ENCODE assay signal across 8 mouse cellular contexts in the genomic region with DNA sequence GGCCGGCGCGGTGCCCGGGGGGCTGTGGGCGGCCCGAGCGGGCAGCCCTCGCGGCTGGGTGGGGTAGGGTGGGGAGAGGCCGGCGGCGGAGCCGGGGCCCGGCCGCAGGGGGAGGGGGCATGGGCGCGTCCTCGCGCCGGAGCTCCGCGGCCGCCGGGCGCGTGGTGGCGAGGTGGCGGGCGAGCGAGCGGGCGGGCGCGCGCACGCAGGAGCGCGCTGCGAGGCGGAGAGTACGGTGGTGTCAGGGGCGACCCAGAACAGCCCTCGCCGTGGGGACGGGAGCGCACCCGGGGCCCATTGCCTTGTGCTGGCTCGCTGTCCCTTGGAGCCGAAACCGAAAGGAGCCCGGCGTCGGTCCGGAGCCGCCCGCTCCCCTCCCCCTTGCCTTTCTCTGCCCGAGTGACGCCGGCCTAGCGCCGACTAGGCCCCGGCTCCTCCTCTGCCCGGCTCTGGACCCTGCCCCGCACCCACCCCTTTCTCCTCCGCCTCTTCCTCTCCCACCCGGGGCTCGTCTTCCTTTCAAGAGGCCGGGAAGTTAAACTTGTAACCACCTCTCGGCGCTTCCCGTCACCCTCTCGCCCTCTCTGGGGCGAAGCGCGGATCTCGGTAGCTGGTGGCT. TPM values are rescaled to one million over a fixed set of nuclear protein-coding genes. Genes with fewer than 3 reads are reported as not detected.
A peak's percentile ranks its signal among the peaks of the same experiment; 100 is the strongest.
DNase-seq lines count a peak whose midpoint lies in the region; ATAC-seq and TF ChIP-seq lines count a peak whose summit lies in the region.

No protein-coding gene starts in this region.

- peak overlapping the region; percentile 100 for H3K27ac ChIP-seq in embryonic facial prominence, embryonic 13.5 days
- H3K27ac ChIP-seq in heart, adult 2 months, result peak overlapping the region; percentile 99
- peak overlapping the region; percentile 100 for H3K27ac ChIP-seq in limb, embryonic 15.5 days
- peak overlapping the region; percentile 100 for H3K27ac ChIP-seq in midbrain, postnatal 0 days (ENCODE audit: low read depth, low read length)

- ATAC-seq in embryonic facial prominence, embryonic 13.5 days (ENCODE audit: insufficient number of reproducible peaks, insufficient read depth, low FRiP score, low TSS enrichment, low read depth), result peak; percentile 72
- peak; percentile 70 for ATAC-seq in limb, embryonic 15.5 days (ENCODE audit: insufficient number of reproducible peaks, low FRiP score, low TSS enrichment, low read depth)
- ATAC-seq in midbrain, postnatal 0 days (ENCODE audit: low FRiP score), result peak; percentile 62

- H3K4me1 ChIP-seq in embryonic facial prominence, embryonic 13.5 days, result peaks cover 18% of the 10 kb centered on the region
- peaks cover 6% of the 10 kb centered on the region for H3K4me1 ChIP-seq in heart, adult 2 months (ENCODE audit: control insufficient read depth, insufficient read depth, low read length)
- H3K4me1 ChIP-seq in limb, embryonic 15.5 days, result peaks cover 12% of the 10 kb centered on the region
- H3K4me1 ChIP-seq in midbrain, postnatal 0 days (ENCODE audit: insufficient read depth, low read length), result no peaks in the 10 kb centered on the region; the same call in none of the 2 replicates

- no peaks in the 10 kb centered on the region for H3K27me3 ChIP-seq in embryonic facial prominence, embryonic 13.5 days
- no peaks in the 10 kb centered on the region for H3K27me3 ChIP-seq in heart, adult 2 months (ENCODE audit: control insufficient read depth, insufficient read depth, low read length)
- H3K27me3 ChIP-seq in limb, embryonic 15.5 days, result no peaks in the 10 kb centered on the region
- H3K27me3 ChIP-seq in midbrain, postnatal 0 days (ENCODE audit: insufficient read depth, low read length), result no peaks in the 10 kb centered on the region

- no peak for TF ChIP-seq CTCF in heart, adult 2 months (IDR thresholded peaks at IDR 0.05)
- no peak for TF ChIP-seq CTCF in midbrain, postnatal 0 days (IDR thresholded peaks at IDR 0.05)

- H3K36me3 ChIP-seq in embryonic facial prominence, embryonic 13.5 days, result peaks cover 11% of the 10 kb centered on the region
- H3K36me3 ChIP-seq in heart, adult 2 months (ENCODE audit: control insufficient read depth, insufficient read depth, low read length), result peaks cover 28% of the 10 kb centered on the region
- H3K36me3 ChIP-seq in limb, embryonic 15.5 days, result 0 out of 2 replicates have a peak, but pooled peaks cover 2% of the 10 kb centered on the region
- H3K36me3 ChIP-seq in midbrain, postnatal 0 days (ENCODE audit: insufficient read depth, low read length), result no peaks in the 10 kb centered on the region

- under 1% methylated on average over 48 of the region's 76 CpGs for WGBS in embryonic facial prominence, embryonic 13.5 days
- WGBS in heart, adult 2 months, result under 1% methylated on average over 59 of the region's 76 CpGs
- WGBS in limb, embryonic 15.5 days, result under 1% methylated on average over 47 of the region's 76 CpGs
- 1% methylated on average over 30 of the region's 76 CpGs for WGBS in midbrain, postnatal 0 days

- intact Hi-C loops in heart, adult 2 months (cut with DNase I), result loop anchor here (1.0 to 2.0 kb wide), 2 partner anchors 16 to 82 kb away; partner anchors contain the start of gene Cisd2

- DNase-seq in 416B (ENCODE audit: low read depth), result peak; percentile 90
- DNase-seq in adrenal gland, postnatal 4 days (ENCODE audit: low spot score in 2 of 2), result peak; percentile 56 to 73
- DNase-seq in heart, adult 2 months, result peak; percentile 89 to 92
- peak; percentile 90 for DNase-seq in kidney, adult 8-10 months
- peak; percentile 76 for DNase-seq in midbrain, postnatal 0 days (ENCODE audit: low spot score)
- DNase-seq in spleen, postnatal 10 days (ENCODE audit: low spot score in 2 of 2), result peak; percentile 80 to 83

- H3K9me3 ChIP-seq in embryonic facial prominence, embryonic 13.5 days, result no peaks in the 10 kb centered on the region
- H3K9me3 ChIP-seq in limb, embryonic 15.5 days, result no peaks in the 10 kb centered on the region
- no peaks in the 10 kb centered on the region for H3K9me3 ChIP-seq in midbrain, postnatal 0 days (ENCODE audit: low read length)

- H3K4me3 ChIP-seq in embryonic facial prominence, embryonic 13.5 days, result peak overlapping the region; percentile 94
- peak overlapping the region; percentile 71 for H3K4me3 ChIP-seq in heart, adult 2 months
- peak overlapping the region; percentile 81 for H3K4me3 ChIP-seq in limb, embryonic 15.5 days
- peak overlapping the region; percentile 94 for H3K4me3 ChIP-seq in midbrain, postnatal 0 days (ENCODE audit: low read depth, low read length)

- TF ChIP-seq POLR2A in heart, adult 2 months (IDR thresholded peaks at IDR 0.05; ENCODE audit: insufficient read depth, low read depth, low read length), result 0 out of 2 replicates have a peak, but pooled peaks have one; percentile 42

- H3K9ac ChIP-seq in embryonic facial prominence, embryonic 13.5 days, result peak overlapping the region; percentile 98
- H3K9ac ChIP-seq in heart, adult 2 months (ENCODE audit: low read depth, low read length), result peak overlapping the region; percentile 98
- peak overlapping the region; percentile 95 for H3K9ac ChIP-seq in limb, embryonic 15.5 days
- H3K9ac ChIP-seq in midbrain, postnatal 0 days (replicated peaks; ENCODE audit: low read length, poor library complexity, severe bottlenecking), result peak overlapping the region; percentile 95

- H3K4me2 ChIP-seq in embryonic facial prominence, embryonic 13.5 days, result peak overlapping the region; percentile 87
- peak overlapping the region; percentile 60 for H3K4me2 ChIP-seq in limb, embryonic 15.5 days
- peak overlapping the region; percentile 67 for H3K4me2 ChIP-seq in midbrain, postnatal 0 days (ENCODE audit: low read depth, low read length, poor library complexity, severe bottlenecking)

- H3K79me2 ChIP-seq in heart, adult 2 months (replicated peaks; ENCODE audit: control insufficient read depth, insufficient read depth, low read length), result peaks cover 2% of the 10 kb centered on the region; the same call in 1 of the 2 replicates

- peak; percentile 48; the same call in 1 of the 2 replicates for TF ChIP-seq EP300 in heart, adult 2 months (IDR thresholded peaks at IDR 0.05; ENCODE audit: insufficient read depth, low read depth, low read length)

RNA-seq across cellular contexts. Expression of gene Ube2d3, which starts 1.1 kb away (rescaled TPM):
- total RNA-seq in adrenal gland, postnatal 4 days (2021), result 100 to 1,000 TPM; 363 to 371 TPM
- 489 and 515 TPM in 2 replicates for polyA plus RNA-seq in embryonic facial prominence, embryonic 13.5 days (2015; fragmentation: Nextera tagmentation; extraction: Ambion mirVana)
- 100 to 1,000 TPM; 357 to 416 TPM for total RNA-seq in heart, adult 2 months (2021)
- polyA plus RNA-seq in heart, adult 2 months (2012; rRNA removed), result 285 and 532 TPM in 2 replicates
- polyA plus RNA-seq in limb, embryonic 15.5 days (2015; fragmentation: Nextera tagmentation; extraction: Ambion mirVana), result 467 and 488 TPM in 2 replicates
- total RNA-seq in midbrain, postnatal 0 days (2014; rRNA removed), result 750 and 756 TPM in 2 replicates
- 309 and 319 TPM in 2 replicates for polyA plus RNA-seq in midbrain, postnatal 0 days (2015; fragmentation: Nextera tagmentation; extraction: Ambion mirVana)

RNA-seq across cellular contexts. Expression of gene Cisd2, which starts 15.3 kb away (rescaled TPM):
- 10 to 100 TPM; 31.7 to 34.1 TPM for total RNA-seq in adrenal gland, postnatal 4 days (2021)
- 65.7 and 66.4 TPM in 2 replicates for polyA plus RNA-seq in embryonic facial prominence, embryonic 13.5 days (2015; fragmentation: Nextera tagmentation; extraction: Ambion mirVana)
- total RNA-seq in heart, adult 2 months (2021), result 10 to 100 TPM; 47.1 to 55.0 TPM
- 20.6 and 31.4 TPM in 2 replicates for polyA plus RNA-seq in heart, adult 2 months (2012; rRNA removed)
- 49.4 and 51.0 TPM in 2 replicates for polyA plus RNA-seq in limb, embryonic 15.5 days (2015; fragmentation: Nextera tagmentation; extraction: Ambion mirVana)
- 26.8 and 31.7 TPM in 2 replicates for total RNA-seq in midbrain, postnatal 0 days (2014; rRNA removed)
- polyA plus RNA-seq in midbrain, postnatal 0 days (2015; fragmentation: Nextera tagmentation; extraction: Ambion mirVana), result 40.0 and 43.7 TPM in 2 replicates

RNA-seq across cellular contexts. Expression of gene Manba, which starts 46.4 kb away (rescaled TPM):
- total RNA-seq in adrenal gland, postnatal 4 days (2021), result 10 to 100 TPM; 26.0 to 30.2 TPM
- 5.8 and 6.1 TPM in 2 replicates for polyA plus RNA-seq in embryonic facial prominence, embryonic 13.5 days (2015; fragmentation: Nextera tagmentation; extraction: Ambion mirVana)
- total RNA-seq in heart, adult 2 months (2021), result 10 to 100 TPM; 15.7 to 16.4 TPM
- 8.2 and 13.3 TPM in 2 replicates for polyA plus RNA-seq in heart, adult 2 months (2012; rRNA removed)
- polyA plus RNA-seq in limb, embryonic 15.5 days (2015; fragmentation: Nextera tagmentation; extraction: Ambion mirVana), result 7.4 and 9.5 TPM in 2 replicates
- 11.0 and 14.0 TPM in 2 replicates for total RNA-seq in midbrain, postnatal 0 days (2014; rRNA removed)
- 7.2 and 8.0 TPM in 2 replicates for polyA plus RNA-seq in midbrain, postnatal 0 days (2015; fragmentation: Nextera tagmentation; extraction: Ambion mirVana)

Comparison
In these comparisons a context has a peak if more than half of its experiments do, and no peak if none do; other contexts are left out.
1. Peak in every context shown above with its lines: DNase-seq, ATAC-seq, H3K4me3 ChIP-seq and H3K27ac ChIP-seq.